Mouse (Mus musculus): Measurements from ENCODE around the gene Nrip2.

DNA sequence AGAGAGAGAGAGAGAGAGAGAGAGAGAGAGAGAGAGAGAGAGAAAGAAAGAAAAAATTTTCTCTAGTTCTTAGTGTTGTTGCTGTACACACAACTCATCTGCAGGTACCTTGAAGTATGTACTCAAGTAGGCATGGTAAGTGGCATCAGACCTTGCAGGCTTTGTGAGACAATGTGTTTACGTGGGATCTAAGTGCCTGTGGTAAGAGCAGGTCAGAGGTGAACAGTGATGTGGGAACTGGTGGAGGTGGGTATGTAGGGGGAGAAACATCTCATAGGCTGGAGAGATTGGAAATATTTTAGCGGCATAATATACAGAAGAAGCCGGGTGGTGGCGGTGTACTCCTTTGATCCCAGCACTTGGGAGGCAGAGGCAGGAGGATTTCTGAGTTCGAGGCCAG, 28.5 kb downstream of the Nrip2 start:
- TF ChIP-seq CTCF (conservative IDR thresholded peaks at IDR 0.05; ENCODE audit: insufficient read depth, insufficient read length, low read depth, low read length) (no peak), POLR2A (IDR thresholded peaks at IDR 0.05; ENCODE audit: low read depth, low read length) (no peak)
